Mouse (Mus musculus): ENCODE results near the gene Lin52. TPM values are rescaled to one million over a fixed set of nuclear protein-coding genes. Genes with fewer than 3 reads are reported as not detected.
A peak's percentile ranks its signal among the peaks of the same experiment; 100 is the strongest.
"Not testable (repeated sequence)": the region's sequence is repeated elsewhere in the genome, so short reads cannot be mapped to it uniquely, and the experiment has no call there.

Gene Lin52
- polyA plus RNA-seq, 2 experiments from 2014 or later, result 20.9 to 29.3 TPM

GRCm38 (mm10) chr12:84478937-84479336, 27.7 kb downstream of the Lin52 start:
- no peak for ATAC-seq

GRCm38 (mm10) chr12:84481251-84481650, 30.0 kb downstream of the Lin52 start:
- no peak for ATAC-seq

GRCm38 (mm10) chr12:84482778-84483585, 31.8 kb downstream of the Lin52 start:
- no peak for ATAC-seq

GRCm38 (mm10) chr12:84487324-84488056, 36.3 kb downstream of the Lin52 start:
- no peak for ATAC-seq

- ATAC-seq, result no peak
These were observed 45.6 kb downstream of the Lin52 start for GRCm38 (mm10) chr12:84496795-84497194.

GRCm38 (mm10) chr12:84500528-84501263, 49.5 kb downstream of the Lin52 start:
- no peak for ATAC-seq

GRCm38 (mm10) chr12:84501278-84501677, 50.1 kb downstream of the Lin52 start:
- ATAC-seq, result no peak

GRCm38 (mm10) chr12:84506856-84507255, 55.6 kb downstream of the Lin52 start:
- no peak for ATAC-seq

- ATAC-seq, result no peak
These were observed 60.8 kb downstream of the Lin52 start for GRCm38 (mm10) chr12:84512016-84512415.

GRCm38 (mm10) chr12:84515486-84515885, 64.3 kb downstream of the Lin52 start:
- no peak for ATAC-seq

GRCm38 (mm10) chr12:84516642-84517041, 65.4 kb downstream of the Lin52 start:
- no peak for ATAC-seq

GRCm38 (mm10) chr12:84518018-84518417, 66.8 kb downstream of the Lin52 start:
- ATAC-seq, result no peak

- ATAC-seq, result no peak
These were observed 72.5 kb downstream of the Lin52 start for GRCm38 (mm10) chr12:84523728-84524127.

- ATAC-seq, result no peak
These were observed 73.2 kb downstream of the Lin52 start for GRCm38 (mm10) chr12:84524147-84525050.

- ATAC-seq, result peak; percentile 87
These were observed 74.2 kb downstream of the Lin52 start for GRCm38 (mm10) chr12:84525422-84525821.

- ATAC-seq, result no peak
These were observed 79.2 kb downstream of the Lin52 start for GRCm38 (mm10) chr12:84530426-84530825.

- ATAC-seq, result no peak
These were observed 80.9 kb downstream of the Lin52 start for GRCm38 (mm10) chr12:84531906-84532829.

GRCm38 (mm10) chr12:84532830-84533199, 81.6 kb downstream of the Lin52 start:
- ATAC-seq, result no peak

- no peak for ATAC-seq
These were observed 82.7 kb downstream of the Lin52 start for GRCm38 (mm10) chr12:84533706-84534486.

- not testable (repeated sequence) for ATAC-seq
These were observed 88.3 kb downstream of the Lin52 start for GRCm38 (mm10) chr12:84539537-84539936.

All from CD4-positive, CD25-positive, alpha-beta regulatory T cell, adult 4 months (primary cell).